Mouse (Mus musculus) adrenal gland, postnatal 14 days (tissue): ENCODE measurements around the gene Fam178b. TPM values are rescaled to one million over a fixed set of nuclear protein-coding genes. Genes with fewer than 3 reads are reported as not detected.
A peak's percentile ranks its signal among the peaks of the same experiment; 100 is the strongest.
"Not testable (repeated sequence)": the region's sequence is repeated elsewhere in the genome, so short reads cannot be mapped to it uniquely, and the experiment has no call there.

ENCODE experiments used
- DNase-seq: peaks from one replicate; pipeline ENCODE4 v3.0.0; 2021; ENCODE audit warnings: mixed read lengths
- total RNA-seq: library from RNA; stranded (reverse); gene quantifications from 2 replicates; pipeline ENCODE4 v1.2.3, GENCODE M21; 2021

Fam178b gene
- total RNA-seq, 1 experiment from 2014 or later, result not detected

DNA sequence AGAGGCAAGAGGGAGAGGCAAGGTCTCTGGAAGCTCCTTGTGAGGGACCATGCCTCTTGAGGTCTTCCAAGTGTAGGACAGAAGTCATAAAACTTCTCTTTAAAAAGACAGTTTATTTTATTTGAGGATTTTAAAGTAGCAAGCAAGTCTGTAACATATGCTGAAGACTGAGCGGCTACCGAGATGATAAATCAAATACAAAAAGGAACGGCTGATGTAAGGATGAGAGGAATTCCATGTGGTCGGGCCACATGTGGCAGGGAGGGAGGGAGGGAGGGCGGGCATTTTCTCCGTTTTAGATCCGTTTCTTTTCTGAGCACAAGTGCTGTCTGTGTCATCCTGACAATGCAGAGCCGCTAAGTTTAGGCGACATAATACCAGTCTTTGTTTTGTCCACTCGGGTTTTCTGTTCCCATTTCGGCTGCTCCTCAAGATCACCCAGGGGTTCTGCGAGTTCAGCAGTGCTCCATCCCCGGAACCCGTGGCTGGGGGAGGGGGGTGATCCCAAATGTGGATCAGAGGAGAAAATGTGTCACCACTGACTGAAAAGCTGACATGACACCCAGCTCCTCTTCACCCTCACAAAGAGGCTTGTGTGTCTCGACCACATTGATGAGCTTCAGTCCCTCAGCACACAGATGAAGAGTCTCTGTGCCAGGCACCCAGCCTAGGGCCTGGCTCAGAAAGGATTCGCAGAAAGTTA lies 10.2 kb downstream of the Fam178b start:
- no peak for DNase-seq

DNA sequence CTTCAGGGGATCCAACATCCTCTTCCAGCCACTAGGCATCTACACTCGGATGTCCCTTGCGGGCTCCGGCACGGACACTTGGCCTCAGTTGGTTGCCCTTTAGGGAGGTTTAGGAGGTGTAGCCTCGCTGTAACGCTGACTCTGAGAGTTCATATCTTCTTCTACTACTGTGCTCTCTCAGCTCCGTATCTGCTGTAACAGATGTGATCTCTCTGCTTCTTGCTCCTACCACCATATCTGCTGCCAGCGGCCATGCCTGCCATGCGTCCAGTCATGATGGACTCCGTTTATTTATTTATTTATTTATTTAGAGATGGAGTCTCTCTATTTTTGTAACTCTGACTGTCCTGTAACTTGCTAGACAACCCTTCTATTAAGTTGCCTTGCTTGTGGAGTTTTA lies 11.7 kb downstream of the Fam178b start:
- no peak for DNase-seq

- no peak for DNase-seq
Measured at GRCm38 (mm10) chr1:36670256-36670655, 12.7 kb downstream of the Fam178b start.

DNA sequence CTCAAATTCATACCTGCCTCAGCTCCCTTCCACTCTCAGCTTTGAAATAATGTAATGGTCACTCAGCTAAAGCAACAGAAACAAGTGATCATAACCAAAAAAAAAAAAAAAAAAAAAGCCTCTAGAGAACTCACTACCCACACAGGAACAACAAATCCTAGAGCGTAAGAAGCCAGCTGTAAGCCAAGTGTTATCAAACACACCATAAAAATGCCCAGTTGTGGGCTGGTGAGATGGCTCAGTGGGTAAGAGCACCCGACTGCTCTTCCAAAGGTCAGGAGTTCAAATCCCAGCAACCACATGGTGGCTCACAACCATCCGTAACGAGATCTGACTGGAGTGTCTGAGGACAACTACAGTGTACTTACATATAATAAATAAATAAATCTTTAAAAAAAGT lies 15.0 kb downstream of the Fam178b start:
- not testable (repeated sequence) for DNase-seq

- no peak for DNase-seq
Measured at GRCm38 (mm10) chr1:36665934-36666333, 17.0 kb downstream of the Fam178b start.

DNA sequence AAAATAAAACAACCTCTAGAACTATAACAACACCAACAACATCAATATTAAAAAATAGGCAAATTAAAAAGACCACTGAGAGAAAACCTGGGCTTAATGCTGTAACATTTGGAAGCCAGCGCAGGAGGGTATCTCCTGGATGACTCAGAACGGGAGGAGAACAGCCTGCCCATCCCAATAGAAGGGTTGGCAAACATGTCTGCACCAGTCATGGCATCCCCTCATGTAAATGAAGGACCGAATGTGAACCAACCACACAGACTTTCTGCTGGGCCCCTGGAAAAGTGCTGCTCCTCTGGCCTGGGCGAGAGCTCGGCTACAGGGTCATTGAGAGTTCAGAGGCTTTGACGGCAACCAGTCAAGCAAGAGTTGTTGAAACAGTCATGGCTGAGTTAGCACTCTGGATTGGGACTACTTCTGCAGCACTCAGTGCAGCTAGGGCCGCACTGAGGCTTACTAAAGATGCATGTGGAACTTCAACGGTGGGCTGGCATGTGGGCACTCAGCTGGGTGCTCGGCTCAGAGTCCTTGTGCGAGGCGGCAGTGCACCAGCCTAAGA lies 17.7 kb downstream of the Fam178b start:
- no peak for DNase-seq

- peak; percentile 30 for DNase-seq
Measured at GRCm38 (mm10) chr1:36664457-36664856, 18.5 kb downstream of the Fam178b start.

DNA sequence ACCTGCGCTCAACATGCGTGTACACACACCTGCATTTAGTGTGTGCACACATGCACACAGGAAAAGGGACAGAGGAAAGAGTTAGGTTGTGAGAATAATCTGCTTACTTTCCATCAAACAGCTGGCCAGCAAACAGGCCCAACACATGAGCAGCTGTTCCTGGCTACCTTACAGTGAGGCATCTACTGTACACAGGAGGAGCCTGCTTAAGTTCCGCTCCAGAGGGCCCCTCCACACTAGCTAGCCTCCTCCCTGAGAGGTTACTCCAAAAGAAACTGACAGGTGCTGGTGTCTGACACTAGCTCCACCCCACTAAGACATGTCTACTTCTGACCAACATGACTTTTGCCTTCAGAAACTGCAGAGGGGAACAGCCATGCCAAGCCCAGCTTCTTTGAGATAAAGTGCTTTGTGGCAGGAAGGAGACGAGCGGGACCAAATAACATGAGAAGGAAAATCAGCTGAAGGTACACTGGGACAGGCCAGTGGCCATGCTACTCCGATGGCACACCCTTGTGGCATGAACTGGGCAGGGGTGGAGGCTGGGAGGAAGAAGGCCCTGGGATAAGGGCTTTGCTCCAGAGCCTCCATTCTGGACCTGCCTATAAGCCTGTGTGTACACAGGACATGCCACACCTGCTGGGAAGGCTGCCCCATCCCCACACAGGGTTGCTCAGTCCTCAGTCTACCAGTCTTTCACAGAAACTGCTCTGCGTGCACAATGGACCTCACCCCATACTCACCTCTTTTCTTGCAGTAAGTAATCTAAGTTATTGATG lies 24.2 kb downstream of the Fam178b start:
- no peak for DNase-seq

DNA sequence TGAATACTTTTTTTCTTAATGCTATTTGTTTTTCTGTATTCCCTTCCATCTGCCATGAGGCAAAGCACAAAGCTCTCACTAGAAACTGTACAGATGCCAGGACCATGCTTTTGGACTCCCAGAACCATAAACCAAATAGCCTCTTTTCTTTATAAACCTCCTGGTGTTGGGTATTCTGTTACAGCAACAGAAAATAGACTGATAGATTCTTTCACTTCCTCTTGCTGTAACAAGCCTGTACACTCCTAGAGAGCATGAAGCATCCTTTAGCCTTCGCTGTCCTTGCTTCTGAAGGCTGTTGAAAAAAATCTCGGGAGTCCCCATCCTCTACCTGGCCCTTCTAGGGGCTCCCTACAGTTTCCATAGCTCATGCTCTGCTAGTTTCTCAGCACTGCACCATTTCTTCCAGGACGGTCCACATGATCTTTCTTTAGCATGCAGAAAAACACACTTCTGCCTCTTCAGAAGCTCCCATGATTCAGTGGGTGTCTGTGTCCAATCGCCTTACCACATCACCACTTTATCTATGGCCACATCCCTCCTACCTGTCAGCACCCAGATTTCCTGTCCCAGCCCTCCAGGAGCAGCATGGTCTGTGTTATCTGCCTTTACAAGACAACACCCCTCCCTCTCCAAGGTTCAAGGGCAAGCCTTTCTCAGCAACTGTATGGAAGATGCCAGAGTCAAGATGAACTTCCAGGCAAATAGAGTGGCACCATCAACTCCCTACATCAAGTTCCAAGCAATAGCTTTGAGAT lies 25.1 kb downstream of the Fam178b start:
- no peak for DNase-seq

- DNase-seq, result no peak
Measured at GRCm38 (mm10) chr1:36656233-36656632, 26.8 kb downstream of the Fam178b start.

- no peak for DNase-seq
Measured at GRCm38 (mm10) chr1:36655039-36655438, 27.9 kb downstream of the Fam178b start.

GRCm38 (mm10) chr1:36647631-36648030 lies 35.4 kb downstream of the Fam178b start:
- peak; percentile 57 for DNase-seq

DNA sequence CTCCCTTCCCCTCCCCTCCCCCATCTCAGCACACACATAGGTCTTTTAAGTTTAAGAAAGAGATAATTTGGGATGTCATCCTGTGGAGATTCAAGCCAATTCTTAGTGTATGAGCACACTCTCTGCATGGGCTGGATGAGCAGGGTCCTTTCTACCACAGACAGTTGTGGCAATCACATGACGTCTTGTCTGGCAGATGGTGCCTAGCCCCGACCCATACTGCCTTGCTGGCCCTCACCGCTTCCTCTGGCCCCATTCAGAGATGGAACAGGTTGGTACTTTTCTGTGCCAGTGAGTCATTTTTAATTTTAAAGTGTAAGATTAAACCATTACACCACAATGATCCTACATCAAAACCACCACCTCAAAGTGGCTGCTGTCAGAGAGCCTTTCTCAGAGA lies 36.7 kb downstream of the Fam178b start:
- DNase-seq, result no peak

DNA sequence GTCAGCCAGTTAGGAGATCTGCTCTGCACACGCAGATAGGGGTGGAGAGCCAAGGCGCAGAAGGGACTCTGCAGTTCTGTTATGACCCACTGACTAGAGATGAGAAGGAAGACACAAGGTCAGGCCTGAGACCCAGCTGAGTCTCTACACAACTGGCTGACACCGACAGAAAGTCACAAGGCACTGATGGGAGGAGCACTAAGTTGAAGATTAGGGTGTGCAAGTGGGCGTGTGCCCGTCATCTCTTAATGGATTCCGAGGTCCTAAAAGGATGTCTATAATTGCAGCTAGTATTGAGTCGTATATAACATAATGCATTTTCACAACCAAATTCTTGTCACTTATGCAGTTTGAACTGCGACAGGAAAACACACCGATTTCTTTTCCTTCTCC lies 38.4 kb downstream of the Fam178b start:
- no peak for DNase-seq

DNA sequence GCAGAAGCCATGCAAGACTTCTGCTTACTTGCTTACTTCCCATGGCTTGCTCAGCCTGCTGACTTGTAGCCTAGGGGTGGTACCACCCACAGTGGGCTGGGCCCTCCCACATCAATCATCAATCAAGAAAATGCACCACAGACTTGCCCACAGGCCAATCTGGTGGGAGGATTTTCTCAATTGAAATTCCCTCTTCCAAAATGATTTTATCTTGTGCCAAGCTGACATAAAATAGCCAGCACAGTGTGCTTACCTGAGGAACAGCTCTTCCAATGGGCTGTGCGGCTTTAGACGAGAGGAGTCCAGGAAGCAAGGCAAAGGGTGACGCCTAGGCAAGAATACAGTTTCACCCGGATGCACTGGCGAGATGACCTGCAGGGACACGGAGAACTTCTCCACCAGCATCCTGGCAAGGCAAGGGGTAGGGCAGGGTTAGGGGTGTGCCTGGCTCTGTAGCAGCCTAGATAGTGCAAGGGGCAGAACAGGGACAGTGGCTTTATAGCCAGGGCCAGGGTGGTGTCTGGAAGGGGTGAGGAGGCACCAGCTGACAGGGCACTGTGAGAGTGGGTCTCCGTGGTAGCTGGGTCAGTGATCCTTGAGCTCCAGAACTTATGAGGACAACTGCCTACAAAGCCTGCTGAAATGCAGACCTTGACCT lies 38.9 kb downstream of the Fam178b start:
- DNase-seq, result no peak

DNA sequence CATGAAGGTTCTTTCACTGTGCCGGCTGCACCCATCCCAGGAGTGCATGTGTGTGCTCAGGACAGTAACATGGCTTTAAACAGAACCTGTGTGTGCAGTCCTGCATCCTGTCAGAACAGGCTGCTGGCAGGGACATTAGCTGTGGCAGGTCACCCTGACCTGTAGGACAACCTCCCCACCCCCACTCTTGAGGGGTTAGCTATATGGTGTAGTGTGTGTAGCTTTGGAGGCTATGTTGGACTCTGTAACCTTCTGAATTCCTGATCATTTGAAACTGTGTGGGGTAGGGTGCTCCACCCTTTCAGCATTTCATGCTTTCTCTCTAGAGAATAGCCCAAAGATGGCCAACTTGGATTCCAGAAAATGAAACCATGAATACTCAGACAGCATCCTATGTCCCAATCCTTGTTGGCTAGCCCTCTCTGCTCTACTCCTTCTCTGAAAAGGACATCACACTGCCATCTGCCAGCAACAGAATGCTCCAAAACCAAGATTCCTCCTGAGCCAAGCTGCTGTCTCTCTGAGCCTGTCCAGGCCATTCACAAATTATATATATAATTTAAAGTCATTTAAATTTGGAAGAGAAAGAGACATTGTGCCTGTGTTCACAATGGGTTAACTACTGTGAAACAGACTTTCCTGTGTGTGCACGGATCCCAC lies 47.0 kb downstream of the Fam178b start:
- no peak for DNase-seq

DNA sequence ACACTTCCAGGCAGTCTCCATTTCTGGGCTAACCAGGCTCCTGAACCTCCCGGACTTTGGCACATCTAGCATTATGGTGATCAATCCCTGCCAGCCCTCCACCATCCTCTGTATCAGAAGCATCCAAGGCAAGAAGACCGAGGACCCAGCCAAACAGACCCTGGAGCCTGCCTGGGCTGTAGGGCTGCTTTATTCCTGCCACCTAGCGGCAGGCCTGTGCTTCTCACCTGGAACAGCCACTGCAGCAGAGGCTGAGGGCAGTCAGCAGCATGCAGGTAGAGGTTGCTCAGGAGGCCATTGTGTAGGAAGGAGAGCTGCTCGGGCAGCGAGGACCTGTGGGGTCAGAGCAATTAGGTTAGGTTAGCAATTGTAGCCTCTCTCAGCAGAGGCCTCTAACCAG lies 48.0 kb downstream of the Fam178b start:
- peak; percentile 77 for DNase-seq

GRCm38 (mm10) chr1:36633920-36634319 lies 49.1 kb downstream of the Fam178b start:
- no peak for DNase-seq

DNA sequence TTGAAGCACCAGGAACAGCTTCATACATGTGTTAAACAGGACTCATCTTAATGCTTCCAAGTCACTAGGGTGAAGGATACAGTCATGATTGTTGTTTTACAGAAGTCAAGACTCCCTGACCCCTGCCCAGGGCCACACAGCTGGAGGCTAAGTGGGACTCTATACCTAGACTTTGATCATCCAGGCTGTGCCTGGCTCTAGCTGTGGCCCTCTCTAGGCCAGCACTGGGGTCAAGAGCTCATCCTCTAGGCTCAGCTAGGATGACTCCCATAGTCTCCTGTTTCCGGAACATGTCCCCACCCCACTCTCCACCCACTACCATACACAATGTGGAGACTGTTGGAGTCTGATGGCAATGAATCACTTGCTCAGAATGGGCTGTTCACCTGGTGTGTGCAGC lies 50.1 kb downstream of the Fam178b start:
- DNase-seq, result no peak

GRCm38 (mm10) chr1:36632090-36632489 lies 50.9 kb downstream of the Fam178b start:
- no peak for DNase-seq

- DNase-seq, result no peak
Measured at GRCm38 (mm10) chr1:36631391-36631790, 51.6 kb downstream of the Fam178b start.
